Mouse (Mus musculus) C2C12 (cell line): ENCODE measurements around the gene Fastkd3.

ENCODE experiments used
- CEBPB ChIP-seq: IDR thresholded peaks from one replicate; pipeline ENCODE4 v1.6.1; 2011; ENCODE audit warnings: low read depth, mild to moderate bottlenecking, control low read depth, moderate library complexity
- CTCF ChIP-seq: IDR thresholded peaks from one replicate; pipeline ENCODE4 v1.5.1; 2011; ENCODE audit not compliant: control insufficient read depth, insufficient read depth, insufficient read length
- MAX ChIP-seq: IDR thresholded peaks from one replicate; pipeline ENCODE4 v1.6.1; 2011; ENCODE audit warnings: mild to moderate bottlenecking, control low read depth
- MYOD1 ChIP-seq: IDR thresholded peaks from one replicate; pipeline ENCODE4 v1.6.1; 2011; ENCODE audit warnings: low read depth; ENCODE audit not compliant: control insufficient read depth, insufficient read length
- MYOG ChIP-seq: IDR thresholded peaks from one replicate; pipeline ENCODE4 v1.6.1; 2011; ENCODE audit not compliant: control insufficient read depth, insufficient read length; ENCODE audit errors: extremely low read depth
- USF1 ChIP-seq: IDR thresholded peaks from one replicate; pipeline ENCODE4 v1.6.1; 2011; ENCODE audit warnings: low read depth, mild to moderate bottlenecking, control low read depth, moderate library complexity

DNA sequence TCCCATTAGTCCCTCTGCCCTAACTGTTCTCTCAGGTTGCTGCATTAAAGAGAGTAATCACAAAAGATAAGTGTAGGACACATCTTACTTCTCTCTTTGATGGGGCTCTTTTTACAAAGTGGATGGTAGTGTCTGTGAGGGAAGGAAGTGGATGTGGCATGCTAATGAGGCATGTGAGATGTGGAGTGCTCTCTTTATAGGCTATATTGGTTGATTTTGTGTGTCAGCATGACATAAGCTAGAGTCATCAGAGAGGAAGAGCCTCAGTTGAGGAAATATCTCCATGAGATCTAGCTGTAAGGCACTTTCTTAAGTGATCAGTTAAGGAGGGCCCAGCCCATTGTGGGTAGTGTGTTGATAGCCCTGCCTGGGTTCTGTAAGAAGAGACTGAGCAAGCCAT is 6.3 kb downstream of the Fastkd3 start:
- TF ChIP-seq CTCF (no peak), MAX (no peak), CEBPB (no peak), USF1 (no peak), MYOG (no peak), MYOD1 (no peak)
